Mouse (Mus musculus): ENCODE results near the gene Vps18. TPM values are rescaled to one million over a fixed set of nuclear protein-coding genes. Genes with fewer than 3 reads are reported as not detected.

The Vps18 gene
- polyA plus RNA-seq, 1 experiment from 2014 or later = 21.5 TPM

GRCm38 (mm10) chr2:119311544-119311943 lies 23.0 kb downstream of the Vps18 start:
- H3K4me3 ChIP-seq = no peak overlapping the region
- H3K4me2 ChIP-seq (replicated peaks) = no peak overlapping the region
- 30% methylated on average over 12 of the region's 12 CpGs for WGBS
- no peaks in the 10 kb centered on the region for H3K9me3 ChIP-seq
- no peak overlapping the region for H3K27ac ChIP-seq
- H3K4me1 ChIP-seq = peaks cover 11% of the 10 kb centered on the region
- ATAC-seq (ENCODE audit: low FRiP score, low read depth) = no peak
- no peaks in the 10 kb centered on the region for H3K36me3 ChIP-seq
- no peak overlapping the region for H3K9ac ChIP-seq
- no peaks in the 10 kb centered on the region for H3K27me3 ChIP-seq

GRCm38 (mm10) chr2:119312380-119312958 lies 23.9 kb downstream of the Vps18 start:
- Histone ChIP-seq H3K9me3 (no peaks in the 10 kb centered on the region), H3K4me1 (peaks cover 11% of the 10 kb centered on the region), H3K27me3 (no peaks in the 10 kb centered on the region), H3K4me3 (no peak overlapping the region), H3K27ac (no peak overlapping the region), H3K9ac (no peak overlapping the region; the same call in 1 of the 2 replicates), H3K4me2 (replicated peaks) (no peak overlapping the region), H3K36me3 (no peaks in the 10 kb centered on the region)
- 39% methylated on average over 2 of the region's 2 CpGs for WGBS
- ATAC-seq (ENCODE audit: low FRiP score, low read depth) = no peak

- no peaks in the 10 kb centered on the region for H3K36me3 ChIP-seq
These were observed 25.4 kb downstream of the Vps18 start for GRCm38 (mm10) chr2:119313780-119314479.

GRCm38 (mm10) chr2:119314742-119315310 lies 26.3 kb downstream of the Vps18 start:
- Histone ChIP-seq H3K4me2 (replicated peaks) (no peak overlapping the region), H3K27me3 (peaks cover 5% of the 10 kb centered on the region; the same call in 1 of the 2 replicates), H3K4me1 (peaks cover 11% of the 10 kb centered on the region), H3K36me3 (no peaks in the 10 kb centered on the region), H3K4me3 (no peak overlapping the region), H3K9me3 (no peaks in the 10 kb centered on the region), H3K9ac (no peak overlapping the region), H3K27ac (no peak overlapping the region)
- ATAC-seq (ENCODE audit: low FRiP score, low read depth) = no peak
- WGBS = 79% methylated on average over 12 of the region's 12 CpGs

More at GRCm38 (mm10) chr2:119313780-119314479, 25.4 kb downstream of the Vps18 start:
- 16% methylated on average over 10 of the region's 10 CpGs for WGBS
- Histone ChIP-seq H3K4me1 (peaks cover 11% of the 10 kb centered on the region), H3K4me3 (no peak overlapping the region), H3K27me3 (no peaks in the 10 kb centered on the region), H3K9me3 (no peaks in the 10 kb centered on the region), H3K9ac (no peak overlapping the region), H3K27ac (no peak overlapping the region), H3K4me2 (replicated peaks) (no peak overlapping the region)
- ATAC-seq (ENCODE audit: low FRiP score, low read depth) = no peak; the same call in 1 of the 2 replicates

- no peak for ATAC-seq (ENCODE audit: low FRiP score, low read depth)
- Histone ChIP-seq H3K9me3 (no peaks in the 10 kb centered on the region), H3K36me3 (no peaks in the 10 kb centered on the region), H3K27ac (no peak overlapping the region), H3K4me1 (peaks cover 31% of the 10 kb centered on the region), H3K4me2 (replicated peaks) (no peak overlapping the region), H3K9ac (no peak overlapping the region), H3K27me3 (peaks cover 37% of the 10 kb centered on the region), H3K4me3 (no peak overlapping the region)
- WGBS = 68% methylated on average over 3 of the region's 3 CpGs
These were observed 29.6 kb downstream of the Vps18 start for GRCm38 (mm10) chr2:119318043-119318710.

- H3K4me2 ChIP-seq (replicated peaks) = no peak overlapping the region
- no peak overlapping the region for H3K9ac ChIP-seq
- H3K27me3 ChIP-seq = peaks cover 60% of the 10 kb centered on the region
- H3K9me3 ChIP-seq = no peaks in the 10 kb centered on the region
- H3K4me1 ChIP-seq = peaks cover 39% of the 10 kb centered on the region
- ATAC-seq (ENCODE audit: low FRiP score, low read depth) = no peak
- 68% methylated on average over 8 of the region's 8 CpGs for WGBS
- no peaks in the 10 kb centered on the region for H3K36me3 ChIP-seq
- H3K27ac ChIP-seq = no peak overlapping the region
- no peak overlapping the region for H3K4me3 ChIP-seq
These were observed 32.0 kb downstream of the Vps18 start for GRCm38 (mm10) chr2:119320571-119320970.

GRCm38 (mm10) chr2:119321771-119322586 lies 33.4 kb downstream of the Vps18 start:
- H3K4me3 ChIP-seq = peak overlapping the region; percentile 40
- peaks cover 53% of the 10 kb centered on the region for H3K4me1 ChIP-seq
- H3K4me2 ChIP-seq (replicated peaks) = peak overlapping the region; percentile 73
- H3K9me3 ChIP-seq = no peaks in the 10 kb centered on the region
- H3K27me3 ChIP-seq = peaks cover 74% of the 10 kb centered on the region
- WGBS = 2% methylated on average over 48 of the region's 48 CpGs
- peak overlapping the region; percentile 61 for H3K9ac ChIP-seq
- H3K36me3 ChIP-seq = no peaks in the 10 kb centered on the region
- no peak overlapping the region for H3K27ac ChIP-seq
- ATAC-seq (ENCODE audit: low FRiP score, low read depth) = no peak

- peaks cover 58% of the 10 kb centered on the region for H3K4me1 ChIP-seq
- H3K4me2 ChIP-seq (replicated peaks) = peak overlapping the region; percentile 73
- no peak overlapping the region for H3K27ac ChIP-seq
- 6% methylated on average over 39 of the region's 39 CpGs for WGBS
- no peaks in the 10 kb centered on the region for H3K9me3 ChIP-seq
- no peak for ATAC-seq (ENCODE audit: low FRiP score, low read depth)
- no peaks in the 10 kb centered on the region for H3K36me3 ChIP-seq
- H3K4me3 ChIP-seq = peak overlapping the region; percentile 40
- H3K9ac ChIP-seq = peak overlapping the region; percentile 61
- peaks cover 82% of the 10 kb centered on the region for H3K27me3 ChIP-seq
These were observed 34.2 kb downstream of the Vps18 start for GRCm38 (mm10) chr2:119322587-119323300.

- ATAC-seq (ENCODE audit: low FRiP score, low read depth) = no peak
- Histone ChIP-seq H3K27me3 (peaks cover 95% of the 10 kb centered on the region), H3K4me1 (peaks cover 58% of the 10 kb centered on the region), H3K36me3 (no peaks in the 10 kb centered on the region), H3K9ac (no peak overlapping the region), H3K27ac (no peak overlapping the region), H3K4me3 (peak overlapping the region; percentile 51), H3K9me3 (no peaks in the 10 kb centered on the region), H3K4me2 (replicated peaks) (peak overlapping the region; percentile 89)
- WGBS = 2% methylated on average over 27 of the region's 32 CpGs
These were observed 35.5 kb downstream of the Vps18 start for GRCm38 (mm10) chr2:119323866-119324575.

GRCm38 (mm10) chr2:119324576-119325318 lies 36.2 kb downstream of the Vps18 start:
- no peak for ATAC-seq (ENCODE audit: low FRiP score, low read depth)
- WGBS = under 1% methylated on average over 32 of the region's 32 CpGs

More at GRCm38 (mm10) chr2:119324576-119325318, 36.2 kb downstream of the Vps18 start:
- H3K9me3 ChIP-seq = no peaks in the 10 kb centered on the region
- H3K27ac ChIP-seq = no peak overlapping the region
- H3K27me3 ChIP-seq = peaks cover 97% of the 10 kb centered on the region
- no peaks in the 10 kb centered on the region for H3K36me3 ChIP-seq
- H3K4me3 ChIP-seq = peak overlapping the region; percentile 51
- H3K9ac ChIP-seq = no peak overlapping the region
- H3K4me1 ChIP-seq = peaks cover 58% of the 10 kb centered on the region
- H3K4me2 ChIP-seq (replicated peaks) = peak overlapping the region; percentile 89
